Mouse (Mus musculus) layer of hippocampus, adult 9-11 months (tissue): ENCODE measurements at regions not wholly inside any gene's neighbourhood (a gene's known extent, or its start where the extent isn't known, plus 50 kb on each side); places are given as distances from the start of the nearest gene placed in this dataset.

Experiments used
- DNase-seq: peaks from one replicate; pipeline ENCODE4 v3.0.0; 2022

GRCm38 (mm10) chr1:57574530-57574929, 167.6 kb upstream of the Tyw5 start:
- DNase-seq = no peak

GRCm38 (mm10) chr1:57576066-57576753, 169.3 kb upstream of the Tyw5 start:
- DNase-seq = no peak

- no peak for DNase-seq
Observed at GRCm38 (mm10) chr1:57579086-57579485, 172.2 kb upstream of the Tyw5 start.

- no peak for DNase-seq
Observed at GRCm38 (mm10) chr1:57593707-57594589, 180.0 kb upstream of the Spats2l start.

- DNase-seq = no peak
Observed at GRCm38 (mm10) chr1:57594815-57595214, 179.1 kb upstream of the Spats2l start.

GRCm38 (mm10) chr1:57600951-57601350, 173.0 kb upstream of the Spats2l start:
- no peak for DNase-seq

GRCm38 (mm10) chr1:57605525-57605924, 168.4 kb upstream of the Spats2l start:
- DNase-seq = no peak

GRCm38 (mm10) chr1:57606060-57606683, 167.8 kb upstream of the Spats2l start:
- no peak for DNase-seq

- DNase-seq = no peak
Observed at GRCm38 (mm10) chr1:57607026-57607425, 166.9 kb upstream of the Spats2l start.

GRCm38 (mm10) chr1:57607626-57608422, 166.1 kb upstream of the Spats2l start:
- no peak for DNase-seq

GRCm38 (mm10) chr1:57608423-57608679, 165.6 kb upstream of the Spats2l start:
- DNase-seq = no peak

- DNase-seq = no peak
Observed at GRCm38 (mm10) chr1:57609307-57609706, 164.7 kb upstream of the Spats2l start.

- no peak for DNase-seq
Observed at GRCm38 (mm10) chr1:57612171-57612570, 161.8 kb upstream of the Spats2l start.

GRCm38 (mm10) chr1:57612931-57613804, 160.8 kb upstream of the Spats2l start:
- no peak for DNase-seq

GRCm38 (mm10) chr1:57615155-57615554, 158.8 kb upstream of the Spats2l start:
- DNase-seq = no peak

GRCm38 (mm10) chr1:57617316-57617715, 156.6 kb upstream of the Spats2l start:
- DNase-seq = no peak

GRCm38 (mm10) chr1:57622561-57622960, 151.4 kb upstream of the Spats2l start:
- DNase-seq = no peak

GRCm38 (mm10) chr1:57633986-57634385, 140.0 kb upstream of the Spats2l start:
- peak; percentile 36 for DNase-seq

- no peak for DNase-seq
Observed at GRCm38 (mm10) chr1:57642131-57642530, 131.8 kb upstream of the Spats2l start.

- DNase-seq = no peak
Observed at GRCm38 (mm10) chr1:57643466-57644097, 130.4 kb upstream of the Spats2l start.

GRCm38 (mm10) chr1:57664962-57665361, 109.0 kb upstream of the Spats2l start:
- no peak for DNase-seq

- no peak for DNase-seq
Observed at GRCm38 (mm10) chr1:57665724-57666123, 108.2 kb upstream of the Spats2l start.
